Mouse (Mus musculus) urinary bladder, postnatal 0 days (tissue): ENCODE measurements around the gene Ncapg. TPM values are rescaled to one million over a fixed set of nuclear protein-coding genes. Genes with fewer than 3 reads are reported as not detected.

Source experiments
- polyA plus RNA-seq: library from polyadenylated mRNA; unstranded; fragments of >200 nt; fragmentation: Nextera tagmentation; extraction: Ambion mirVana; gene quantifications from 2 replicates; pipeline ENCODE4 v1.2.1, GENCODE M21; 2015

The Ncapg gene
- polyA plus RNA-seq, result 6.2 and 9.9 TPM in 2 replicates

GRCm38 (mm10) chr5:45669598-45670279 is at the start of gene Ncapg:
TSS of gene Ncapg (plus strand) at chr5:45669919.

GRCm38 (mm10) chr5:45638806-45639714 is 30.7 kb upstream of the Ncapg start, which contains the start of gene Fam184b:
TSS of gene Fam184b (minus strand) at chr5:45639614.

Other genes starting within 250 kb of the Ncapg start
- 57.6 and 59.1 TPM in 2 replicates for gene Qdpr, start 219.7 kb upstream of the Ncapg start, polyA plus RNA-seq
- not detected in 2 replicates for gene Clrn2, start 216.2 kb upstream of the Ncapg start, polyA plus RNA-seq
- gene Lap3, start 176.5 kb upstream of the Ncapg start, polyA plus RNA-seq, result 53.8 and 60.7 TPM in 2 replicates
- gene Med28, start 149.7 kb upstream of the Ncapg start, polyA plus RNA-seq, result 163 and 168 TPM in 2 replicates
- gene Fam184b, start 30.3 kb upstream of the Ncapg start, polyA plus RNA-seq, result 0.10 and 0.11 TPM in 2 replicates
- 7.9 and 8.1 TPM in 2 replicates for gene Lcorl, start 187.7 kb downstream of the Ncapg start, polyA plus RNA-seq